Mouse (Mus musculus): ENCODE results near the gene Ikzf4.

DNA sequence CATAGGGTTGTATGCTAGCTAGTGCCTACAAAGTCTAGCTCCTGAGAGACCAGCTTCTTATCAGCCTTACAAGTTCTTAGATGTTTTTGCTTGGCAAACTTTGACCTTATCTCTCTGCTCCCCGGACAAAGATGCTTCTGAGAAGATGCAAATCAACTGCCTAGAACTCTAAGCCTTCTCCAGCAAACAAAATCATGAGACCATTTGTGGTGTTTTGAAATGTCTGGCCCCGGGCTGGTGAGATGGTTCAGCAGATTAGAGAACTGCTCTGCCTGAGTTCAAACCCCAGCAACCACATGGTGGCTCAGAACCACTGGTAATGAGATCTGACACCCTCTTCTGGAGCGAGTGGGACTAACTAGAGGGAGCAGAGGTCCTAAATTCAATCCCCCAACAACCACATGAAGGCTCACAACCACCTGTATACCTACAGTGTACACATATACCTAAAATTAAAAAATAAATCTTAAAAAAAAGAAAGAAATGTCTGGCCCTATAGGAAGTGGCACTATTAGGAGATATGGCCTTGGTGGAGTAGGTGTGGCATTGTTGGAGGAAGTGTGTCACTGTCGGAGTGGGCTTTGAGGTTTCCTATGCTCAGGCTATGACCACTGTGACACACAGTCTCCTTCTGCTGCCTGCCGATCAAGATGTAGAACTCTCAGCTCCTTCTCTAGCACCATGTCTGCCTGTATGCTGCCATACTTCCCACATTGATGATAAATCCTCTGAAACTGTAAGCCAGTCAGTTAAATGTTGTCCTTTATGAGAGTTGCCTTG is 17.8 kb upstream of the Ikzf4 start:
- no peak for TF ChIP-seq CTCF (IDR thresholded peaks at IDR 0.05; ENCODE audit: borderline replicate concordance, insufficient read depth, low read depth, low read length)
- no peak for TF ChIP-seq POLR2A (IDR thresholded peaks at IDR 0.05; ENCODE audit: borderline replicate concordance, insufficient read depth, low read length)

Measured in cerebellum, adult 2 months (tissue).